Mouse (Mus musculus) ovary, adult 18-20 months (tissue): ENCODE results near the gene Rnaseh2c.
A peak's percentile ranks its signal among the peaks of the same experiment; 100 is the strongest.

Experiments used
- DNase-seq: peaks from one replicate; pipeline ENCODE4 v3.0.0; 2022; ENCODE audit warnings: low spot score, mixed read lengths

Gene Rnaseh2c

GRCm38 (mm10) chr19:5636571-5637041 is 34.9 kb downstream of the Rnaseh2c start:
- DNase-seq = no peak

- peak; percentile 88 for DNase-seq
Measured at GRCm38 (mm10) chr19:5637069-5638047, 35.7 kb downstream of the Rnaseh2c start, which contains the start of gene Rela. Rela (plus strand) TSS chr19:5637483.

- DNase-seq = no peak
Measured at GRCm38 (mm10) chr19:5638416-5639005, 36.8 kb downstream of the Rnaseh2c start.

DNA sequence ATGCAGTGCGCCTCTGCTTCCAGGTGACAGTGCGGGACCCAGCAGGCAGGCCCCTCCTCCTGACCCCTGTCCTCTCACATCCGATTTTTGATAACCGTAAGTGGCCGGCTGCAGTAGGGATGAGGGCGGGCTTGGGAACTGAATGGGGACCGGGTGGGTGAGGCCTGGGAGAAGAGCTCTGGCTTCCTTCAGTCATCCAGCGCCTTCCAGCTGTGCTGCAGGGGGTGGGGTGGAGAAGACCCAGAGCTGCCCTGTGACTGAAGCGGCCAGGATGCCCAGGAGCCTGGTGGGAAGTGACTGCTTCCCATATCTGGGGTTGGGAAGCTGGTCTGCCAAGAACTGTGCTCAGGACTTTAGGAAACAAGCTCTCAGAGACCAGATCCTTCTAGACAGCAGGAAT is 38.7 kb downstream of the Rnaseh2c start:
- no peak for DNase-seq

GRCm38 (mm10) chr19:5641021-5641420 is 39.3 kb downstream of the Rnaseh2c start:
- no peak for DNase-seq

GRCm38 (mm10) chr19:5641641-5642040 is 40.0 kb downstream of the Rnaseh2c start:
- DNase-seq = no peak

DNA sequence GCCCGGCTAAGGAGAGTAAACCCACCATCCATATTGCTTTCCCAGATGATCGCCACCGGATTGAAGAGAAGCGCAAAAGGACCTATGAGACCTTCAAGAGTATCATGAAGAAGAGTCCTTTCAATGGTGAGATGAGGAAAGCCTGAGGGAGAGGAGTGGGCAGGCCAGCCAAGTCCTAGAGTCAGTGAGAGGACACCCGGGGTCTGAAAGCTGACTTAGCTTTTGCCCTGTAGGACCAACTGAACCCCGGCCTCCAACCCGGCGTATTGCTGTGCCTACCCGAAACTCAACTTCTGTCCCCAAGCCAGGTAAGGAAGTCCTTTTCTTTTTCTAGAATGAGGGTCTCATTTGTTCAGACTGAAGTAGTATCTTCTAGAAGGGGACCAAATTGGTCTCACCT is 43.6 kb downstream of the Rnaseh2c start:
- no peak for DNase-seq

DNA sequence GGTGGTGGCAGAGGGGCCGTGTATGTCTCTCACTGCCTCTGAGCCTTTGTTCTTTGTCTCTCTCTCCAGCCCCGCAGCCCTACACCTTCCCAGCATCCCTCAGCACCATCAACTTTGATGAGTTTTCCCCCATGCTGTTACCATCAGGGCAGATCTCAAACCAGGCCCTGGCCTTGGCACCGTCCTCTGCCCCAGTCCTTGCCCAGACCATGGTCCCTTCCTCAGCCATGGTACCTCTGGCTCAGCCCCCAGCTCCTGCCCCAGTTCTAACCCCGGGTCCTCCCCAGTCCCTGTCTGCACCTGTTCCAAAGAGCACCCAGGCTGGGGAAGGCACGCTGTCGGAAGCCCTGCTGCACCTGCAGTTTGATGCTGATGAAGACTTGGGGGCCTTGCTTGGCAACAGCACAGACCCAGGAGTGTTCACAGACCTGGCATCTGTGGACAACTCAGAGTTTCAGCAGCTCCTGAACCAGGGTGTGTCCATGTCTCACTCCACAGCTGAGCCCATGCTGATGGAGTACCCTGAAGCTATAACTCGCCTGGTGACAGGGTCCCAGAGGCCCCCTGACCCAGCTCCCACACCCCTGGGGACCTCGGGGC is 45.2 kb downstream of the Rnaseh2c start:
- no peak for DNase-seq

DNA sequence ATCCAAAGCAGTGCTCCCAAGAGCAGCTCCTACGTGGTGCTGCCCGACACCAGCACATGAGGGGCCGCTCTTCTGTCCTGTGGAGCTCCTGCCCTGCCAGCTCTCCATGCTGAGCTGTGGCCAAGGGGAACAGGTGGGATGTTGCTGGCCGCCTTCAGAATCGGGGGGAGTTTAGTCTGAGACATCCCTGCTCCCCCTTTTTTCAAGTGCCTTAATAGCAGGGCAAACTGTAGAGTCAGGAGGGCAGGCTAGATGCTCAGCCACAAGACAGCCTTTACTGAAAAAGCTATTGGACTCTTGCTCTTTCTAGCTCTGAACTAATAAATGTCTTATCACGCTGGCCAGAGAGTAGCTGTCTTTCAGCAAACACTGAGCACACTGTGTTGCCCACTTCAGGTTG is 46.1 kb downstream of the Rnaseh2c start:
- no peak for DNase-seq

GRCm38 (mm10) chr19:5648401-5649297 is 47.0 kb downstream of the Rnaseh2c start:
- peak; percentile 81 for DNase-seq

- DNase-seq = no peak
Measured at GRCm38 (mm10) chr19:5649298-5649741, 47.6 kb downstream of the Rnaseh2c start.

DNA sequence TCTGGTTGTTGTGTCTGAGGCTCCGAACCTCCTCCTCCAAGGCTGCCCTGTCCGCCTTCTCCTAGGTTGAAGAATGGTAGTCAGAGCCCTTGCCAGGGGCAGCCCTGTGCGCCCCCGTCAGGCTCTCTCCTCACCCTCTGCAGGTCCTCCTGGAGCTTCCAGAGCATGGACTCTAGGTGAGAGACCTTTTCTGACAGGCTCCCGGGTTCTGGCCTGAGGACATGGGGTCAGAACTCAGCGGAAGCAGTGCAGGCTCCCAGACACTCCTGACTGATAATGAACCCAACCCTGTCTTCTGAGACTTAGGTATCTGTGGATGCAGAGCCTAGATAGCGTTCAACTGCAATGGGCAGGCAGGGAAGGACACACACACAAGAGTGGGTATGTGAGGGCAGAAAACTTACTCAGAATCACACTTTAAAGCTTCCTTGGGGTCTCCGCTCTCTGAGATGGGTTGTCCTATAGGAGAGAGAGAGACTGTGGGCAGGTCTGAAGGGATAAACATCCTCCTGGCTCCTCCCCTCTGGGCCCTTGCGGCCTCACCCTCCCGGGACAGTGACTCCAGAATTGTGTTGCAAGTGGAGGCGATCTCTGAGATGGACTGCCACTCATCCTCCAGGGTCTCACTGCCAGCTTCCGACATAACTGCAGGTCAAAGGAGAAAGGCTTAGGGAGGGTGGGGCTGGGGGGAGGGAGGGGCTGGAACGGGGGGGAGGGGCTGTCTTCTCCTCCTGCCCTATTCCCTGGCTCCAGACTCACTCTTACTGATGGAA is 50.0 kb downstream of the Rnaseh2c start:
- DNase-seq = no peak

DNA sequence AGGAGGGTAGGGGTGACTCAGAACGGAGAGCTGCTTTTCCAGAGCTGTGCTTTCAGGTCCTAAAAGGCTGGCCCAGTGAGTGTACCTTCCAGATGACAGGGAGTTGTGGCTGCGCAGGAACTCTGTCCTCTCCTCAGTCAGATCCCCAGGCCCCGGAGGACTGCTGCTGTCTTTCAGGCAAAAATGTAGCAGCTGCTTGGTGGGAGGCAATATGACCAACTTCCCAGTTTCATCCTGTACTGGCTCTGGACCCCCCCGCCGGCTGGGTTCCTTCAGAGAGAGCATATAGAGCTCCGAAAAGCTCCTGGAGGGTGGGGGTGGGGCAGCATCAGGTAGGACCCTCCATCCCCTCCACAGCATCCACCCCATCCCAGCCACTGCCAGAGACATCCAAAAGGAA is 50.9 kb downstream of the Rnaseh2c start:
- no peak for DNase-seq

- no peak for DNase-seq
Measured at GRCm38 (mm10) chr19:5653969-5654719, 52.5 kb downstream of the Rnaseh2c start.

GRCm38 (mm10) chr19:5654720-5655298 is 53.1 kb downstream of the Rnaseh2c start:
- DNase-seq = no peak
